Mouse (Mus musculus): ENCODE measurements around the gene Srrm4. TPM values are rescaled to one million over a fixed set of nuclear protein-coding genes. Genes with fewer than 3 reads are reported as not detected.
"Not testable (repeated sequence)": the region's sequence is repeated elsewhere in the genome, so short reads cannot be mapped to it uniquely, and the experiment has no call there.

Gene Srrm4
- total and polyA plus RNA-seq, 2 experiments from 2014 or later: 8.0 to 15.4 TPM

GRCm38 (mm10) chr5:116434976-116435850, 156.4 kb downstream of the Srrm4 start:
- H3K4me3 ChIP-seq (ENCODE audit: low read depth, low read length): no peak overlapping the region
- no peak overlapping the region for H3K9ac ChIP-seq (replicated peaks; ENCODE audit: low read length, poor library complexity, severe bottlenecking)
- H3K27ac ChIP-seq (ENCODE audit: low read depth, low read length): no peak overlapping the region
- no peak overlapping the region for H3K4me2 ChIP-seq (ENCODE audit: low read depth, low read length, poor library complexity, severe bottlenecking)
- WGBS: 50% methylated on average over 13 of the region's 13 CpGs
- no peaks in the 10 kb centered on the region for H3K36me3 ChIP-seq (ENCODE audit: insufficient read depth, low read length)
- H3K27me3 ChIP-seq (ENCODE audit: insufficient read depth, low read length): no peaks in the 10 kb centered on the region
- TF ChIP-seq CTCF (IDR thresholded peaks at IDR 0.05): no peak
- ATAC-seq (ENCODE audit: low FRiP score): no peak
- H3K4me1 ChIP-seq (ENCODE audit: insufficient read depth, low read length): no peaks in the 10 kb centered on the region
- no peak for DNase-seq (ENCODE audit: low spot score)
- no peaks in the 10 kb centered on the region for H3K9me3 ChIP-seq (ENCODE audit: low read length)

- Histone ChIP-seq H3K27ac (ENCODE audit: low read depth, low read length) (no peak overlapping the region), H3K4me3 (ENCODE audit: low read depth, low read length) (no peak overlapping the region), H3K9me3 (ENCODE audit: low read length) (no peaks in the 10 kb centered on the region), H3K9ac (replicated peaks; ENCODE audit: low read length, poor library complexity, severe bottlenecking) (no peak overlapping the region), H3K27me3 (ENCODE audit: insufficient read depth, low read length) (no peaks in the 10 kb centered on the region), H3K4me2 (ENCODE audit: low read depth, low read length, poor library complexity, severe bottlenecking) (no peak overlapping the region), H3K4me1 (ENCODE audit: insufficient read depth, low read length) (no peaks in the 10 kb centered on the region), H3K36me3 (ENCODE audit: insufficient read depth, low read length) (no peaks in the 10 kb centered on the region)
- ATAC-seq (ENCODE audit: low FRiP score): no peak
- 55% methylated on average over 6 of the region's 7 CpGs for WGBS
- no peak for TF ChIP-seq CTCF (IDR thresholded peaks at IDR 0.05)
- no peak for DNase-seq (ENCODE audit: low spot score)
These were observed 158.7 kb downstream of the Srrm4 start for GRCm38 (mm10) chr5:116432871-116433270.

GRCm38 (mm10) chr5:116426701-116427100, 164.9 kb downstream of the Srrm4 start:
- Histone ChIP-seq H3K4me3 (ENCODE audit: low read depth, low read length) (no peak overlapping the region), H3K27me3 (ENCODE audit: insufficient read depth, low read length) (peaks cover 2% of the 10 kb centered on the region; the same call in 1 of the 2 replicates), H3K27ac (ENCODE audit: low read depth, low read length) (no peak overlapping the region), H3K4me2 (ENCODE audit: low read depth, low read length, poor library complexity, severe bottlenecking) (no peak overlapping the region), H3K9ac (replicated peaks; ENCODE audit: low read length, poor library complexity, severe bottlenecking) (no peak overlapping the region), H3K9me3 (ENCODE audit: low read length) (no peaks in the 10 kb centered on the region), H3K4me1 (ENCODE audit: insufficient read depth, low read length) (no peaks in the 10 kb centered on the region), H3K36me3 (ENCODE audit: insufficient read depth, low read length) (no peaks in the 10 kb centered on the region)
- WGBS: 90% methylated on average over 2 of the region's 2 CpGs
- no peak for DNase-seq (ENCODE audit: low spot score)
- TF ChIP-seq CTCF (IDR thresholded peaks at IDR 0.05): no peak
- no peak for ATAC-seq (ENCODE audit: low FRiP score)

GRCm38 (mm10) chr5:116425709-116426108, 165.9 kb downstream of the Srrm4 start:
- H3K4me1 ChIP-seq (ENCODE audit: insufficient read depth, low read length); DNase-seq (ENCODE audit: low spot score); H3K4me2 ChIP-seq (ENCODE audit: low read depth, low read length, poor library complexity, severe bottlenecking); H3K9me3 ChIP-seq (ENCODE audit: low read length); H3K9ac ChIP-seq (replicated peaks; ENCODE audit: low read length, poor library complexity, severe bottlenecking); H3K36me3 ChIP-seq (ENCODE audit: insufficient read depth, low read length); H3K27me3 ChIP-seq (ENCODE audit: insufficient read depth, low read length); H3K4me3 ChIP-seq (ENCODE audit: low read depth, low read length); H3K27ac ChIP-seq (ENCODE audit: low read depth, low read length); ATAC-seq (ENCODE audit: low FRiP score): not testable (repeated sequence)
- WGBS: 86% methylated on average over 3 of the region's 3 CpGs

- ATAC-seq (ENCODE audit: low FRiP score): 0 out of 2 replicates have a peak, but pooled peaks have one; percentile 13
These were observed 166.3 kb downstream of the Srrm4 start for GRCm38 (mm10) chr5:116425273-116425672.

GRCm38 (mm10) chr5:116423746-116424145, 167.9 kb downstream of the Srrm4 start:
- H3K27ac ChIP-seq (ENCODE audit: low read depth, low read length): no peak overlapping the region
- no peak for TF ChIP-seq CTCF (IDR thresholded peaks at IDR 0.05)
- WGBS: 87% methylated on average over 8 of the region's 8 CpGs

More at GRCm38 (mm10) chr5:116425273-116425672, 166.3 kb downstream of the Srrm4 start:
- Histone ChIP-seq H3K27ac (ENCODE audit: low read depth, low read length) (no peak overlapping the region), H3K27me3 (ENCODE audit: insufficient read depth, low read length) (peaks cover 2% of the 10 kb centered on the region; the same call in 1 of the 2 replicates), H3K4me3 (ENCODE audit: low read depth, low read length) (no peak overlapping the region), H3K36me3 (ENCODE audit: insufficient read depth, low read length) (no peaks in the 10 kb centered on the region), H3K4me2 (ENCODE audit: low read depth, low read length, poor library complexity, severe bottlenecking) (no peak overlapping the region), H3K9ac (replicated peaks; ENCODE audit: low read length, poor library complexity, severe bottlenecking) (no peak overlapping the region), H3K4me1 (ENCODE audit: insufficient read depth, low read length) (no peaks in the 10 kb centered on the region), H3K9me3 (ENCODE audit: low read length) (no peaks in the 10 kb centered on the region)
- TF ChIP-seq CTCF (IDR thresholded peaks at IDR 0.05): no peak
- WGBS: 68% methylated on average over 7 of the region's 7 CpGs
- no peak for DNase-seq (ENCODE audit: low spot score)

More at GRCm38 (mm10) chr5:116423746-116424145, 167.9 kb downstream of the Srrm4 start:
- H3K4me1 ChIP-seq (ENCODE audit: insufficient read depth, low read length): no peaks in the 10 kb centered on the region
- H3K4me3 ChIP-seq (ENCODE audit: low read depth, low read length): no peak overlapping the region
- no peak overlapping the region for H3K9ac ChIP-seq (replicated peaks; ENCODE audit: low read length, poor library complexity, severe bottlenecking)
- peaks cover 2% of the 10 kb centered on the region; the same call in 1 of the 2 replicates for H3K27me3 ChIP-seq (ENCODE audit: insufficient read depth, low read length)
- no peak overlapping the region for H3K4me2 ChIP-seq (ENCODE audit: low read depth, low read length, poor library complexity, severe bottlenecking)
- H3K36me3 ChIP-seq (ENCODE audit: insufficient read depth, low read length): no peaks in the 10 kb centered on the region
- DNase-seq (ENCODE audit: low spot score) (no peak), ATAC-seq (ENCODE audit: low FRiP score) (no peak)
- no peaks in the 10 kb centered on the region for H3K9me3 ChIP-seq (ENCODE audit: low read length)

All from midbrain, postnatal 0 days (tissue).